Mouse (Mus musculus): ENCODE results near the gene Baz1b.

DNA sequence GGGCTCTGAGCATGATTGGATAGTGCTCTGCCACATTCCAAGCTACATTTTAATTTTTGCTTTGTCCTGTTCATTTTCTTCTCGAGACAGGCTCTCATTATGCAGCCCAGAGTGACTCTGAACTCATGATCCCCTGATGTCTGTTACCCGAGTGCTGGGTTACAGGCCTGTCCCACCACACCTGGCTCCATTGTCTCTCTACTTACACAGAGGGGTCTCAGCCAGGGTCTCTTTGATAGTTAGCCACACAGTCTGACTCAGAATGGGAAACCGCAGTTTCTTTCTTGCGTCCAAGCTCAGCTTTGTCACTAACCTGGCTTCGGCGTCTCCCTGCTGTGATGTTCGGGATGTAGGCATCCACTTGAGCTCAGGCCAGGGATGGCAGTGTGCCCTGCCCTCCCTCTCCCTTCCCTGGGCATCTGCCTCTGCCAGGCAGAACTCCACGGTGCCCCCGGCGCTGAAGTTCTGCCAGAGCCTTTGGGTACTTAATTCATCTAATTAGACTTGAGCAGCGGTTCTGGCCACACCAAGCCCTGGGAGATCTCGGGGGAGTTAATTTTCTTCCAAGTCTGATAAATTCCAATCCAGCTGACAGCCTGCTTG is 84.6 kb downstream of the Baz1b start:
- TF ChIP-seq CTCF (IDR thresholded peaks at IDR 0.05; ENCODE audit: control insufficient read depth, insufficient read depth, low read length), result no peak
- TF ChIP-seq POLR2A (IDR thresholded peaks at IDR 0.05; ENCODE audit: borderline replicate concordance, control insufficient read depth, low read depth, low read length), result no peak
